Mouse (Mus musculus) adipocyte (in vitro differentiated cells): ENCODE measurements around the gene Taf3.

ENCODE experiments used
- DNase-seq: peaks from one replicate; pipeline ENCODE4 v3.0.0-alpha.2; 2016; ENCODE audit warnings: low spot score

Taf3 gene

DNA sequence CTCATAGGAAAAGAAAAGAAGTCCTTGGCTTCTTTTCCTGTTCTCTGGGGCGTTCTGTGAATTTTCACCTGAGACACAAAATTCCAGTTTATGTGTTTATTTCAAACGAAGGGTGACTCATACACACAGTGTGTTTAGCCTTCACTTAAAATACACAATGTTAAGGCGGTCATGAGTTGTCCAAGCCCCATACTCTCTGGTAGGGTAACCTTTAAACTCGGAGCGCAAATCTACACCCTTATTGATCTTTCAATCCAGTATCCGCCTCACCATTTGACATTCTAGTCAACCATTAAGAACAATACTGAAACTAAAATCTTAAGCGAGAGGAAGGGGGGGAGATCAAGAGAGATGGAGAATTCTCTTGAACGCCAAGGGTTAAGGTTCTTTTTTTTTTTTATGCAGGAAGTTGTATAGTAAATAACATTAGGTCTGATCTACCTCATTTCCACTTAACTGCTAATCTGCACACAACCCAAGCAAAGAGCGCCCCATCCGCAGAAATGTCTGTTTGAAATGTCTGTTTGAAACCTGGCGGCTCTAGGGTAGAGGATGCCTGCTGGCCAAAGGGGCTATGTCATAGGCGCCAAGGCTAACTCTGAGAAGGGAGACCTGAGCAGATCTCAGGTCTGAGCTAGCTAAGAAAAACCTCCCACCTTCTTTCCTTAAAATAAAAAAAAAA lies 172.6 kb downstream of the Taf3 start:
- DNase-seq, result no peak

DNA sequence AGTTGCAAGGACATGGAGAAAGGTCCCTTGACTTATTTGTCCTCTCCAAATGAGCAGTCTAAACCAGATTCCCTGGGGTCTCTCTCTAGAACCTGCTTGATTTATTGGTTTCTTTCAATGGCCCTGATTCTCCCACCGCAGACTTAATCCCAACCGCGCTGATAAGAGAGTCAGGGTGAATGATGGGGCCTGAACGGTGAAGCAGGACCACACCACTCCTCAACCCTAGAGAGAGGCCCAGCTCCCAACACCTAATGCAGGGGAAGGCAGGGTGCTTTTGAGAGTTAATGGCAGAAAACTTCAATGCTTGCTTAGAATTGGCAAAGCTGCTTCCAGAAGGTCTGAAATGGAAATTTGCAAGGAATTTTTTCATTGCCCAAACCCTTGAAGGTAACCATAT lies 173.2 kb downstream of the Taf3 start:
- DNase-seq, result no peak

DNA sequence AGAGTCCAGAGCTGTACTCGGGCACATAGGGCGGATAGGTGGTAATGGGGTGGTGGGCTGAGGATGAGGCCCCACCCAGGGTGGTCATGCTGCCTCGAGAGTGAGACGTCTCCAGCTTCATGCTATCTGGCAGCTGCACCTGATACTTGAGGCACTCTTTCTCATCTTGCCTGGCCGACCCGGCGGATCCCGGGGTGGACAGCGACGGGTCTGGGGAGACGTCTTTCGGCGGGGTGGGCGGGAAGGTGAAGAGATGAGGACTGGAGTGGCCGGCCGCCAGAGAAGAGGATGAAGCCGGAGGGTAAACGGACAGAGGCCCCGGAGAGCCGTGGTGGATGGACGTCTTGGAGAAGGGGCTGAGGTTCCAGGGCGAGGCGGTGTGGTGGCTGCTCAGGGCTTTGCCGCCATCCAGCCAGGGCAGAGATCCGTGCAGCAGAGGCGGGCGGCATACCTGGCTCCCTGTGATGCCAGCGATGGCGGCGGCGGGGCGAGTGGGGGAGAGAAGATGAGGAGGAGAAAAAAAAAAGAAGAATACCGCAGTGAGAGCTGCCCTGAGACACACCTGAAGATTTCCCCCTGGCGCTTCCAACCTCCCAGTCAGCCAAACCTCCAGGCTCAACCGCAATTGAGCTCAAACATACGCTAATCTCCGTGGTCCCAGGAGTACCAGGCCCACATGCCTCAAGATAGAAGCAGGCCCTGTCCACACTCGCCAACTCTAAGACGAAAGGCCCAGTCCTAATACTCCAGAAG lies 173.8 kb downstream of the Taf3 start:
- DNase-seq, result no peak

DNA sequence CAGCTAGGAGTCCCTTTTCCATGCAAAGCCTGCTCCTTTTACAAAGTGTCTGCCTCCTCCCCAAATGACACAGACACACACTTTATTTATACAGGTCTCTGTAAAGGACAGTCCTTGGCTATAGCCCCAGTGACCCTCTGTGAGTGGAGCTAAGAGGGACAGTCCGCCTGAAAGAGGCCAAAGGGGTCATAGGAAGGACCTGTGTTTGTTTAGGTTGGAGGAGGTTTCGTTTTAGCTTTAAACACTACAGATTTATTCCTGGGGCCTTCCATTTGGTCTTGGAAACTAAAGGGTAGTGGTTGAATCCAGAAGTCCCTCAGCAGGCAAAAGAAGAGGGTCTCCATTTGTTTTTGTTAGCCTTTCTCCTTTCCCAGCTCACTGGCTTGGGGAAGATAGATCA lies 174.6 kb downstream of the Taf3 start:
- DNase-seq, result no peak

DNA sequence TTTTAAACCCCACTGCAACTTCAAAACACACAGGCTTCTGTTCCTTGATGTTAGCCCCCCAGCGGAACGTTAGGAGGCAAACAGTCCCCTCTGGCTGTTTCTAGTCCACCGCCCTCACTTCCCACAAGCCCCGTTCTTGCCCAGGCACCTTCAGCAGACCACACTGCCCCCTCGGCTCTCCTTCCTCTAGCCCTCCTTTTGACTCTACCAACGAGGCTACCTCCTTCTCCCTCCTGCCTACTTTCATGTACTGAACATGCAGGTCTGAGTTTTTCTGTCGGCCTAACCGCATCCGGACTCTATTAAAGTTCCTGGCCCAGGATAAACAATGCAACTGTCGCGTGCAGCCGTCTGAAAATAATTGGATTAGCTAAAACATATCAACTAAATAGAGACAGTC lies 175.7 kb downstream of the Taf3 start:
- no peak for DNase-seq

DNA sequence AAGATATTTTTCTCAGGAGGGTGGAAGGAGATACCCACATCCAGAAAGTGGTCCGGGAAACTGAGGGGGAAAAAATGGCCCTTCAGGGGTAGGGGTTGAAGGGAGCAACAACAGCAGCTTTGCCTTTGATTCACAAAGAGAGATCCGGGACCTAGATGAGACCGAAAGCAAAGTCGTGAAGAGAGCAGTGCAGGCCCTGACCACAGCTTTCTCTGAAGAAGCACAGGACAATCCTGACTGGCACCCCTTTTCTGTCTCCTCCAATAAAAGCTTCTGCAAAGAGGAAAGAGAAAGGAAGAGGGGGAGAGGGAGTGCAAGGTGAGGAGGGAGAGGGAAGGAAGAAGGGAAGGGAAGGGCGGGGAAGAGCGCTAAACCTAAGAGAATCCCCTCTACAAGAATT lies 176.6 kb downstream of the Taf3 start:
- no peak for DNase-seq

DNA sequence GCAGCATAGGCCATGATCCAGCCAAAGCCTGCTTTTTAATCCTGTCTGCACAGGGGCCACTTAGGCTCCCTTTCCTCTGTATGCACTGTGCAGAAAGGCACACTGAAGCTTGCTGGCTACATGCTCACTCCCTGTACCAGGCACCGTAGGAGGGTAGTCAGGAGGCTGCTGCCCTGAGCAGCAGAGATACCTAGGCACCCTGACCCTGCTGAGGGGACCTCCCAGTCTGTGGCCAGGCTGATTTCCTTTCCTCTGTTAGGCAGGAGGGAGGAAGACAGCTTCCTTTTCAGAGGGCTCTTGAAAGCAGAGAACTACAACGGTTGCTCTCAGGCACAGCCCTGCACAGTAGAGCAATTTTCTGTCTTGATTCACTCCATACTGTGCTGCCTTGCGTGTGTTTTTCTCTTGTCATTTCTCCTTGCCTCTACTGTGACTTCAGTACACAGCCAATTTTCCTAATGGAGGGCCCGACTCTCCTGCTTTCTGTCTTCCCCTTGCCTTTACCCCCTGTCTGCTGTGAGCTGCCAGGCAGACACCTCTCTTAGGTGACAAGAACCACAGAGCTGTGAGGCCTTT lies 177.2 kb downstream of the Taf3 start:
- DNase-seq, result no peak

DNA sequence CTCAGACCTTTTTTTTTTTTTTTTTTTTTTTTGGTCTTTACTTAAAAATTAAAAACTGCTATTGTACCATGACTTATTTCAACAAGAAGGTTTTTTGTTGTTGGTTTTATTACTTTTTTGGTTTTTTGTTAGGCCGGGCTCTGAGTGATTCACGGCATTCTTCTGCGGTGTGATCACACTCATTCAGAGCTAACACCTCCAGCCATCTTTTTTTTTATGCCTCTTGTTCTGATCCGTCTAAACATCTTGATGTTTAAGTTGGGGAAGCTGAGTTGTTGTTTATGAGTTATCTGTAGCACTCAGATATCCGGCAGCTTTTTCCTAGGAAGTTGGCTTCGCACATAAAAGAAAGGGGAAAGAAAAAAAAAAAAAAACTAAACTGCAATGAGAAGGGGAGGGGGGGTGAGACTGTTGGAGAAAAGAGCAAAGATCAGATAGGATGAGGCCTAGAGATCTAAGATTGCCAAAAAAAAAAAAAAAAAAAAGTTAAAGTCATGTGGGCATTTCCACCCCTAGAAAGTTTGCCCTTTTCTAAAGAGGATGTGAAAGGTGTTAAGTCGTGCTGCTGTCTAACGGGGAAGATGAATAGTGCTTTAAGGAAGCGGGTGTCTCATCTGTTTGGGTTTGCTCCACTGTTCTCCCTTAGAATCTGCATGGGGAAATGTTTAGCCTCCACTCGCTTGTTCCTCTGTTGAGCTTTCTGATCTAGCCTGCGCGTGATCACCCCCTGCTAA lies 181.1 kb downstream of the Taf3 start:
- DNase-seq, result no peak
